Mouse (Mus musculus) urinary bladder, postnatal 36 days (tissue): ENCODE data around the gene Olfr1179.
"Not testable (repeated sequence)": the region's sequence is repeated elsewhere in the genome, so short reads cannot be mapped to it uniquely, and the experiment has no call there.

ENCODE experiments used
- DNase-seq, 2 experiments: peaks; one replicate each; pipeline ENCODE4 v3.0.0; 2022; ENCODE audit warnings: low spot score in 2 of 2, mixed read lengths in 1 of 2

The Olfr1179 gene

DNA sequence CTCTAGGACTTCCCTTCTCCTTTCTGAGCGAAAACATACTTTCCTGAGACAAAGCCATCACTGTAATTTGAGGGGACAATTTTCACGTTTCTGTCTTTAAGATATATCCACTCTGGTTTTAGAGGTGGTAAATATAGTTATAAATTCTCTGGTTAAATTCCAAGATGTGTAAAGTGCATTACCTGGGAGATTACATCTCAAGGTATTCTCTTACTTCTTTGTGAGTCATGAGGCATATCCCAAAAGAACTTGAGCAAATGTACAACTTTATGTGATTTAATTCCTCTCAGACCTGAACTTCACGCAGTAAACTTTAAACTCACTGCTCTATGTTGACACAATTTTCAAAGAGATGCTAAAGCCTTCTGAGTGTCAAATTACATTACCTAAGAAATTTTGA lies at the start of gene Olfr1179:
Olfr1179 (minus strand) TSS at position 101 of the 400 bp plus-strand sequence.
- no peak for DNase-seq

- DNase-seq = not testable (repeated sequence)
These were observed 48.3 kb upstream of the Olfr1179 start, which contains the start of gene Olfr1183 for GRCm38 (mm10) chr2:88454567-88454966. TSS of gene Olfr1183 (plus strand) at chr2:88454867.

DNA sequence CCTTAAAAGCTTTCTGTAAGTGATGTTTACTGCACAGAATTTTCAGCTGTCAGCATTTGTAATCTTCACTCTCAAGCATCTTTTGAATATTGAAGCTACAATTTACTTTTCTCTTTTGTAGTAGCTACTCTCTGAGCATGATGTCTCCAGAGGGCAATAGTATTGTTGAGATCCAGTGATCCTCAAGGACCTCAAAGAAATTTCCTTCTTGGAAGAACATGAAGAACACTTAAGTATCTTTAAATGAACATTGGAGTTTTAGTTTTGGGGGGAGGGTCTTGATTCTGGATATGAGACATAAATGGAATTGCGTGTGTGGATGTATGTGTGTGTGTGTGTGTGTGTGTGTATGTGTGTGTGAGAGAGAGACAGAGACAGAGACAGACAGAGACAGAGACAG lies 42.8 kb upstream of the Olfr1179 start, which contains the start of gene Gm13757:
Gm13757 (minus strand) TSS at position 101 of the 400 bp plus-strand sequence.
- no peak for DNase-seq

DNA sequence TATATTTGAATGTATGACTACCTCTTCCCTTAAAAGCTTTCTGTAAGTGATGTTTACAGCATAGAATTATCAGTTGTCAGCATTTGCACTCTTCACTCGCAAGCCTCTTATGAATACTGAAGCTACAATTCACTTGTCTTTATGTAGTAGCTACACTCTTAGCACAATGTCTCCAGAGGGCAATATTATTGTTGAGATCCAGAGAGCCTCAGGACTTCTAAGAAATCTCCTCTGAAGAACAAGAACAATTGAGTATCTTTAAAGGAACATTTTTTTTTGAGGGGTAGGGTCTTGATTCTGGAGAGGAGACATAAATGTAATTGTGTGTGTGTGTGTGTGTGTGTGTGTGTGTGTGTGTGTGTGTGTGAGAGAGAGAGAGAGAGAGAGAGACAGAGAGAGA lies 19.8 kb upstream of the Olfr1179 start, which contains the start of gene Olfr1181:
Olfr1181 (minus strand) TSS at position 101 of the 400 bp plus-strand sequence.
- no peak for DNase-seq

GRCm38 (mm10) chr2:88419051-88419450 lies 12.8 kb upstream of the Olfr1179 start, which contains the start of gene Olfr1180:
TSS of gene Olfr1180 (minus strand) at chr2:88419151.
- DNase-seq = no peak

DNA sequence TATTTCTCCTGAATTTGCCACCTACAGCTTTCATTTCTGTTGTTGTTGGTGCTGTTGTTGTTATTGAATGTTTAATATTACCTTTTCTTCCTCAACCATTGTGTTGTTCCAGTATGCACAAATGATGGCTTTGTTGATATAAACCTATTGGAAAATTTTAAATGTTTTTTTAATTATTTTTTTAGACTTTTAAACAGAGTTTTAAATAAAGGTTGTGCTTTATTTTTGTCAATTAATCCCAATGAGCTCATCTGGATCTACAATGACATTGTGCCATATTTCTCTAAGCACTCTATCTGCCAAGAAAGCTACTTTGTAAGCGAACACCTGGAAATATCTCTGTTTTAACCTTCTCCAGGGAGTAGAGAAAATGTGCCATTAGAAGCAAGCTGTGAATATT lies 19.5 kb downstream of the Olfr1179 start, which contains the start of gene Olfr1178:
Olfr1178 (plus strand) TSS at position 301 of the 400 bp plus-strand sequence.
- no peak for DNase-seq

DNA sequence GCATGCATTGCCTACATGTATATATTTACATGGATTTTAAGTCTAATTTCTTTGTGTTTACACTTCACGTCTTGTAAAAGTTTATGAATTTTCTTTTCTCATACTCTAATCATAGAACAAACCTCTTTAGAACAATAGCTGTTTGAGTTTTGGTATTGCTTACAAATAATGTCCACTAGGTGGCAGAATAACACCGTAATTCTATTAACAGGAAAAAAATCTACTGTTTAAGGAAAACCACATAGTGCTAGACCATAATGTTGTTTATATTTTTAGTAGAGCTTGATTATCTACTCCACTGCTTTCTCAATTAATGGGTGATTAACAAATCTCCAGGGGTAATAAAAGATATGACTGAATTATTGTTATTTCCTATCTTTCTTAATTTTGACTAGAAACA lies 49.9 kb downstream of the Olfr1179 start:
- DNase-seq = no peak
